Mouse (Mus musculus): Measurements from ENCODE around the gene Gp9. TPM values are rescaled to one million over a fixed set of nuclear protein-coding genes. Genes with fewer than 3 reads are reported as not detected.
"Not testable (repeated sequence)": the region's sequence is repeated elsewhere in the genome, so short reads cannot be mapped to it uniquely, and the experiment has no call there.

Gp9 gene
- polyA plus RNA-seq, 1 experiment from 2014 or later = 3.4 TPM

GRCm38 (mm10) chr6:87763376-87764280, 14.2 kb upstream of the Gp9 start:
- Histone ChIP-seq H3K9me3 (ENCODE audit: control insufficient read depth, low read length) (no peaks in the 10 kb centered on the region), H3K4me1 (ENCODE audit: control insufficient read depth in 2 of 2, insufficient read depth in 2 of 2, low read length in 2 of 2) (no peaks in the 10 kb centered on the region), H3K27me3 (ENCODE audit: control insufficient read depth, insufficient read depth, low read length) (no peaks in the 10 kb centered on the region), H3K27ac (replicated peaks in 1 of 2; ENCODE audit: control insufficient read depth in 1 of 2, insufficient read depth in 1 of 2, low read depth in 2 of 2, low read length in 2 of 2) (no peak overlapping the region), H3K9ac (ENCODE audit: low read length) (no peak overlapping the region), H3K4me3 (ENCODE audit: control insufficient read depth in 1 of 2, insufficient read depth in 1 of 2, low read depth in 1 of 2, low read length in 2 of 2) (no peak overlapping the region), H3K36me3 (ENCODE audit: control insufficient read depth, insufficient read depth, low read length) (no peaks in the 10 kb centered on the region), H3K4me2 (ENCODE audit: low read length) (no peak overlapping the region)
- 57% methylated on average over 4 of the region's 4 CpGs for WGBS
- no peak for ATAC-seq (ENCODE audit: insufficient number of reproducible peaks, insufficient read depth, low FRiP score, low read depth)

GRCm38 (mm10) chr6:87764296-87764695, 13.6 kb upstream of the Gp9 start:
- H3K4me3 ChIP-seq (ENCODE audit: control insufficient read depth in 1 of 2, insufficient read depth in 1 of 2, low read depth in 1 of 2, low read length in 2 of 2); H3K4me1 ChIP-seq (ENCODE audit: control insufficient read depth in 2 of 2, insufficient read depth in 2 of 2, low read length in 2 of 2); H3K27ac ChIP-seq (replicated peaks in 1 of 2; ENCODE audit: control insufficient read depth in 1 of 2, insufficient read depth in 1 of 2, low read depth in 2 of 2, low read length in 2 of 2); H3K9me3 ChIP-seq (ENCODE audit: control insufficient read depth, low read length); H3K27me3 ChIP-seq (ENCODE audit: control insufficient read depth, insufficient read depth, low read length); H3K9ac ChIP-seq (ENCODE audit: low read length); H3K4me2 ChIP-seq (ENCODE audit: low read length); H3K36me3 ChIP-seq (ENCODE audit: control insufficient read depth, insufficient read depth, low read length); ATAC-seq (ENCODE audit: insufficient number of reproducible peaks, insufficient read depth, low FRiP score, low read depth): not testable (repeated sequence)
- 89% methylated on average over 2 of the region's 2 CpGs for WGBS

- Histone ChIP-seq H3K4me1 (ENCODE audit: control insufficient read depth in 2 of 2, insufficient read depth in 2 of 2, low read length in 2 of 2) (no peaks in the 10 kb centered on the region), H3K27ac (replicated peaks in 1 of 2; ENCODE audit: control insufficient read depth in 1 of 2, insufficient read depth in 1 of 2, low read depth in 2 of 2, low read length in 2 of 2) (no peak overlapping the region), H3K36me3 (ENCODE audit: control insufficient read depth, insufficient read depth, low read length) (no peaks in the 10 kb centered on the region), H3K9me3 (ENCODE audit: control insufficient read depth, low read length) (no peaks in the 10 kb centered on the region), H3K4me3 (ENCODE audit: control insufficient read depth in 1 of 2, insufficient read depth in 1 of 2, low read depth in 1 of 2, low read length in 2 of 2) (no peak overlapping the region), H3K27me3 (ENCODE audit: control insufficient read depth, insufficient read depth, low read length) (no peaks in the 10 kb centered on the region), H3K9ac (ENCODE audit: low read length) (no peak overlapping the region), H3K4me2 (ENCODE audit: low read length) (no peak overlapping the region)
- ATAC-seq (ENCODE audit: insufficient number of reproducible peaks, insufficient read depth, low FRiP score, low read depth) = no peak
- 53% methylated on average over 8 of the region's 8 CpGs for WGBS
Measured at GRCm38 (mm10) chr6:87770626-87771025, 7.2 kb upstream of the Gp9 start.

GRCm38 (mm10) chr6:87774466-87774865, 3.4 kb upstream of the Gp9 start:
- no peak overlapping the region for H3K27ac ChIP-seq (replicated peaks in 1 of 2; ENCODE audit: control insufficient read depth in 1 of 2, insufficient read depth in 1 of 2, low read depth in 2 of 2, low read length in 2 of 2)
- no peak for ATAC-seq (ENCODE audit: insufficient number of reproducible peaks, insufficient read depth, low FRiP score, low read depth)
- H3K4me2 ChIP-seq (ENCODE audit: low read length) = no peak overlapping the region
- no peaks in the 10 kb centered on the region for H3K9me3 ChIP-seq (ENCODE audit: control insufficient read depth, low read length)
- no peaks in the 10 kb centered on the region for H3K36me3 ChIP-seq (ENCODE audit: control insufficient read depth, insufficient read depth, low read length)
- H3K4me3 ChIP-seq (ENCODE audit: control insufficient read depth in 1 of 2, insufficient read depth in 1 of 2, low read depth in 1 of 2, low read length in 2 of 2) = no peak overlapping the region
- peaks cover 6% of the 10 kb centered on the region; the same call in 1 of the 2 replicates for H3K27me3 ChIP-seq (ENCODE audit: control insufficient read depth, insufficient read depth, low read length)
- H3K9ac ChIP-seq (ENCODE audit: low read length) = no peak overlapping the region
- H3K4me1 ChIP-seq (ENCODE audit: control insufficient read depth in 2 of 2, insufficient read depth in 2 of 2, low read length in 2 of 2) = peaks cover 13 to 14% of the 10 kb centered on the region in 2 experiments
- 59% methylated on average over 1 of the region's 1 CpGs for WGBS

- Histone ChIP-seq H3K4me3 (ENCODE audit: control insufficient read depth in 1 of 2, insufficient read depth in 1 of 2, low read depth in 1 of 2, low read length in 2 of 2) (no peak overlapping the region), H3K36me3 (ENCODE audit: control insufficient read depth, insufficient read depth, low read length) (no peaks in the 10 kb centered on the region), H3K27ac (replicated peaks in 1 of 2; ENCODE audit: control insufficient read depth in 1 of 2, insufficient read depth in 1 of 2, low read depth in 2 of 2, low read length in 2 of 2) (no peak overlapping the region), H3K4me2 (ENCODE audit: low read length) (no peak overlapping the region), H3K9me3 (ENCODE audit: control insufficient read depth, low read length) (no peaks in the 10 kb centered on the region), H3K27me3 (ENCODE audit: control insufficient read depth, insufficient read depth, low read length) (peaks cover 6% of the 10 kb centered on the region; the same call in 1 of the 2 replicates), H3K9ac (ENCODE audit: low read length) (no peak overlapping the region), H3K4me1 (ENCODE audit: control insufficient read depth in 2 of 2, insufficient read depth in 2 of 2, low read length in 2 of 2) (peaks cover 13 to 14% of the 10 kb centered on the region in 2 experiments)
- WGBS = 82% methylated on average over 9 of the region's 9 CpGs
- ATAC-seq (ENCODE audit: insufficient number of reproducible peaks, insufficient read depth, low FRiP score, low read depth) = no peak
Measured at GRCm38 (mm10) chr6:87774909-87775308, 3.0 kb upstream of the Gp9 start.

- H3K27ac ChIP-seq (replicated peaks in 1 of 2; ENCODE audit: control insufficient read depth in 1 of 2, insufficient read depth in 1 of 2, low read depth in 2 of 2, low read length in 2 of 2) = no peak overlapping the region
- no peaks in the 10 kb centered on the region for H3K9me3 ChIP-seq (ENCODE audit: control insufficient read depth, low read length)
- H3K4me1 ChIP-seq (ENCODE audit: control insufficient read depth in 2 of 2, insufficient read depth in 2 of 2, low read length in 2 of 2) = peaks cover 13 to 14% of the 10 kb centered on the region in 2 experiments
- ATAC-seq (ENCODE audit: insufficient number of reproducible peaks, insufficient read depth, low FRiP score, low read depth) = no peak
- H3K27me3 ChIP-seq (ENCODE audit: control insufficient read depth, insufficient read depth, low read length) = peaks cover 6% of the 10 kb centered on the region; the same call in 1 of the 2 replicates
- H3K36me3 ChIP-seq (ENCODE audit: control insufficient read depth, insufficient read depth, low read length) = no peaks in the 10 kb centered on the region
- no peak overlapping the region for H3K4me3 ChIP-seq (ENCODE audit: control insufficient read depth in 1 of 2, insufficient read depth in 1 of 2, low read depth in 1 of 2, low read length in 2 of 2)
- WGBS = 67% methylated on average over 3 of the region's 3 CpGs
- H3K9ac ChIP-seq (ENCODE audit: low read length) = no peak overlapping the region
- no peak overlapping the region for H3K4me2 ChIP-seq (ENCODE audit: low read length)
Measured at GRCm38 (mm10) chr6:87775588-87776245, 2.2 kb upstream of the Gp9 start.

GRCm38 (mm10) chr6:87776663-87777062, 1.2 kb upstream of the Gp9 start:
- 70% methylated on average over 1 of the region's 1 CpGs for WGBS
- H3K9me3 ChIP-seq (ENCODE audit: control insufficient read depth, low read length) = no peaks in the 10 kb centered on the region
- ATAC-seq (ENCODE audit: insufficient number of reproducible peaks, insufficient read depth, low FRiP score, low read depth) = no peak
- H3K4me2 ChIP-seq (ENCODE audit: low read length) = no peak overlapping the region
- H3K27ac ChIP-seq (replicated peaks in 1 of 2; ENCODE audit: control insufficient read depth in 1 of 2, insufficient read depth in 1 of 2, low read depth in 2 of 2, low read length in 2 of 2) = no peak overlapping the region
- H3K36me3 ChIP-seq (ENCODE audit: control insufficient read depth, insufficient read depth, low read length) = no peaks in the 10 kb centered on the region
- no peak overlapping the region for H3K4me3 ChIP-seq (ENCODE audit: control insufficient read depth in 1 of 2, insufficient read depth in 1 of 2, low read depth in 1 of 2, low read length in 2 of 2)
- peaks cover 13 to 14% of the 10 kb centered on the region in 2 experiments for H3K4me1 ChIP-seq (ENCODE audit: control insufficient read depth in 2 of 2, insufficient read depth in 2 of 2, low read length in 2 of 2)
- no peak overlapping the region for H3K9ac ChIP-seq (ENCODE audit: low read length)
- H3K27me3 ChIP-seq (ENCODE audit: control insufficient read depth, insufficient read depth, low read length) = peaks cover 6% of the 10 kb centered on the region; the same call in 1 of the 2 replicates
